Mouse (Mus musculus) adrenal gland, adult 2 months (tissue): Measurements from ENCODE around the gene Nr1i3. TPM values are rescaled to one million over a fixed set of nuclear protein-coding genes. Genes with fewer than 3 reads are reported as not detected.

ENCODE experiments used
- DNase-seq: peaks from one replicate; pipeline ENCODE4 v3.0.0; 2021
- long read RNA-seq: library from polyadenylated mRNA; stranded (forward); transcript quantifications from one replicate; pipeline ENCODE4 v2.0.0, GENCODE M21; 2021
- polyA plus RNA-seq: library from polyadenylated mRNA; depleted of rRNA; stranded (reverse); fragments of >200 nt; gene quantifications from 2 replicates; pipeline ENCODE4 v1.2.3, GENCODE M21; 2012; rRNA removed
- total RNA-seq, 2 experiments: library from RNA; stranded (reverse); gene quantifications; 2 replicates each; pipeline ENCODE4 v1.2.3; 2021

Gene Nr1i3
- under 1 TPM in 1 of 2 experiments, not detected in 1; 0.40 TPM for total RNA-seq
- not detected in 2 replicates for polyA plus RNA-seq
- long read RNA-seq: 0 reads

GRCm38 (mm10) chr1:171213801-171214496, at the start of gene Nr1i3:
TSS of gene Nr1i3 (plus strand) at chr1:171213970.
- no peak for DNase-seq

DNA sequence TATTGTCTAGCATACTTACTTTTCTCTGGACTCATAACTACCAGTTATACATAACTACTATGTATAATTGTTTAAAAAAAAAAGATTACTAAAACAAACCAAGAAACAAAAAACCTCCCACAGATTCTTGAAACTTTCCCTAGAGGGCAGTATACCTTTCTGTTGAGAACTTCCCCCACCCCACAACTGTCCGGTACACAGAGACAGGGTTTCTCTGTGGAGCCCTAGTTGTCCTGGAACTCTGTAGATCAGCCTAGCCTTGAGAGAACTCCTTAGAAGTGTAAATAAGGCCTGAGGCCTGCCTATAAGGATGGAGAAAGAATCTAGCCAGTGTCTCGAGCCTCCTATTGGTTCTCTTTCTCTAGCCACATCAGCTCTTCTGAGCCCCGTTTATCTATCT, 49.5 kb upstream of the Nr1i3 start:
- DNase-seq: no peak

- no peak for DNase-seq
Measured at GRCm38 (mm10) chr1:171165629-171166345, 48.0 kb upstream of the Nr1i3 start.

DNA sequence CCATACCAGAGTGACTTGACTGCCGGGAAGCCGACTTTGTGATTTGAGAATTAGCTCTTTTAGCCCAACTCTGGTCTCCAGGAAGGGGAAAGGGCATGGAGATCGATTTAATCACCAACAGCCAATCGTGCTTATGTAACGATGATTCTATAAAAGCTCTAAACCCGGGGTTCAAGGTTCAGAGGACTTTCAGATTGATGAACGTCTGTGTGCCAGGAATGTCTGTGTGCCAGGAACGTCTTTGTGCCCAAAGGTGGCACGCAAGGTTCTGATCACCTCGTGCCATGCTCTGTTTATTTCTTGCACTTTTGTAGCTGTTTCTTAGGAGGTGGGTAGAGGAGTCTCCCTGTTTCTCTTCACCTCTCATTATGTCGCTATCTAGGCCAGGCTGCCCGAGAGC, 44.9 kb upstream of the Nr1i3 start:
- DNase-seq: no peak

GRCm38 (mm10) chr1:171169913-171170312, 43.9 kb upstream of the Nr1i3 start:
- DNase-seq: no peak

- no peak for DNase-seq
Measured at GRCm38 (mm10) chr1:171171138-171171537, 42.6 kb upstream of the Nr1i3 start.

DNA sequence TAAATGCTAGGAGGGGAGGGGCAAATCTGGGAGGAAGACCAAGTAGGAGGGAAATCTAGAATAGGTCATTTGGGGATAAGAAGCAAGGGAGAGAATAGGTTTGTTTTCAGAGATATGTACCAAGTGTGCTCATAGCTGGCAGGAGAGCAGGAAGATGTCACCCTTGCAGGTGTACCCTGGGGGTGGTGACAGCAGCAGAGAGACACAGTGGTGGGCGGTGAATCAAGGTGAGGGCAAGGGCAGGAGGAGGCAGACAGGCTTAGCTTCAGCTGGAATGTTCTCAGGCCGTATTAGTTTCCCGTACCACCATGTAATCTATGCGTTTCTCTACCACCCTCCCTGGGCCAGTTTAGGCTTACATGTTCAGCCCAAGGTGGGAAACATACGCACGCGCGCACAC, 41.0 kb upstream of the Nr1i3 start:
- no peak for DNase-seq

- DNase-seq: no peak
Measured at GRCm38 (mm10) chr1:171179487-171180171, 34.1 kb upstream of the Nr1i3 start.

DNA sequence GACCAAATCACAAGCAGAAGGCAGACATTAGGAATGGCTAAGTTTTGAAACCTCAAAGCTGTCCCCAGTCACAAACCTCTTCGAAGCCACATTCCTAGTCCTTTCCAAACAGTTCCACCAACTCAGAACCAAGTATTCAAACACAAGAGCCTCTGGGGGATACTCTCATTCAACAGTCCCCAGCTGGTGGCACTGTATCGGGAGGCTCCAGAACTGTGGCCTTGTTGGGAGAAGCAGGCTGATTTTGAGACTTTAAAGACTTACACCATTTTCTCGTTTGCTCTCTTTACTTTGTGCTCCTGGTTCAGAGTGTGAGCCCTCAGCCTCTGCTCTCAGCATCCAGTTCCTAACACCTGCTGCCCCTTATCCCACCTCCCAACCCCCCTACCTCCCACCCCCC, 30.7 kb upstream of the Nr1i3 start:
- DNase-seq: no peak

DNA sequence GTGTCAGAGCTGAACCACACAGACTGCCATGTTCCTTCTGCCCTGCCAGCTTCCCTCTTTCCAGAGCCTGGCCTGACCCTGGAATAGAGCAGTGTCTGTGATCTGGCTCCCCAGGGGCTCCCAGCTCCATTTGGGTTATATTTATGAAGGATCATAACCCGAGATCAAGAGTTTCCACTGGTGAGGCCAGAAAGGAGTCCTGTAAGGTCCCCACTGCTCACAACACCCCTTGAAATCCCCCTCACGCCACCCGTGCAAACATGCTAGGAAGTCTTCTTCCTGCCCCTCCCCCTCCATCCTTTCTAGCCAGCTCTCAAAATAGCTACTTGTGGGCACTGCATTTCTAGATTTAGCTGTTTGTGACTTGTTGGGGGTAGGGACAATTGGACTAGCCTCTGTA, 30.1 kb upstream of the Nr1i3 start:
- DNase-seq: peak; percentile 27

DNA sequence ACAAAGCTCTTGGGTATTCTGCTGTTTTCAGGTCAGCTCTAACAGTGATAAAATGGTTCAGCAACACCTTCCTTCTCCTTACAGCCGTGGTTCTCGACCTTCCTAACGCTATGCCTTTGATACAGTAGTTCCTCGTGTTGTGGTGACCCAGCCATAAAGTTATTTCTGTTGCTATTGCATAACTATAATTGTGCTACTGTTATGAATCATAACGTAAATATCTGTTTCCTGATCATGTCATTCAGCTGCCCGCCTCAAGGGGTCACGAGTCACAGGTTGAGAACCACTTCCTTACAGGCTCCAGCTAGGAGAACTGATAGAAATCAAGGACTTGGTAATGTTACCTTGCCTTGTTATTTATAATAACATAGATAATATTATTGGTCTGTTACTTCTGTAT, 29.5 kb upstream of the Nr1i3 start:
- peak; percentile 60 for DNase-seq

GRCm38 (mm10) chr1:171185655-171186054, 28.1 kb upstream of the Nr1i3 start:
- DNase-seq: no peak

DNA sequence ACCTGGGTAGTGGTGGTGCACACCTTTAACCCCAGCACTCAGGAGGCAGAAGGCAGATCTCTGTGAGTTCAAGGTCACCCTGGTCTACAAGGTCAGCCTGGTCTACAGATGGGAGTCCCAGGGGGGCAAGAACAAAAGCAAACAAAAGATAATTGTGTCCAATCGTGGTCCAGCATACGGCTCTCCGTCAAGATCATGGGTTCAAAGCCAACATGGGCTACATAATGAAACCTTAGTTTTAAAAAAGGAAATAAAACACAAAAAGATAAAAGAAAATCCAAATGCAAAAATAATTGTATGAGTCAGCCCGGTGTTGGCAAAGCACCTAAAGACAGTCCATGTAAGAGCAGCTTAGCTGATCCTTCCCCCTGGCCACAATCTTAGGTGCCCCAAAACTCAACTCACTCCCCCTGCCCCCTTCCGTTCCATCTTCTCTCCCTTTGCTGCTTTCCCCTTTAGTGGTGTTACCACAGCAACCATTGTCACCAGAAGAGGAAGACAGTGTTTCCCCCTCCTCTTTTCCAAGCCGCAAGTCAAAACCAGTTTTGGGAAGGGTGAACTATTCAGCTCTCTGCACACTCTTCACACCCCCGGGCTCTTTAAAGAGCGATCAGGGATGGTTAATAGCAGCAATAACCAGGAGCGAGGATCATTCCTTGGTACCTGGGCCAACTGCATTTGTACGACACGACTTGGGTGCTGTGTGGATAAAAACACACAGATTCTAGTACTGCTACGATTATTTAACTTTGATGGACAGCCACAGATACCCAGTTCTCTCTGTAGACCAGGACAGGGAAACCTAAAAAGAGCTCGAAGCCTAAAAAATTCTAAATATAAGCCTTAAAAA, 25.7 kb upstream of the Nr1i3 start:
- DNase-seq: no peak

DNA sequence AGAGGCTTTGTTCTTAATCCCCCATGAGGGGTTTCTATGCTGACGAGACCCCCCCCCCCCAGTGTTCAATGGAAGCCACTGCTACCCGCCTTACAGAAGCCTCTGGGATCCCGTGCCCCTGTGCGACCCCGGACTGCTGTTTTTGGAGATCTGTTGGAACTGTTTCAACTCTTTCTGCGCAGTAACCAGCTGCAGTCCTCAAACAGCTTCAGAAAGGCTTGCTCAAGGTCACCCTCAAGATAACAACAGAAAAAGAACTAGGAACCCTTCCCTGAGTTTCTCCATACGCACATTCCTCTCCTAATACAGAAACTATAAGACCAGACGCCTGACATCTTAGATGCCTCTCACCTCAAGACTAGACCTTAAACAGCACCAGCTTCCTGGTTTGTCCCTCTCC, 24.7 kb upstream of the Nr1i3 start:
- peak; percentile 38 for DNase-seq

GRCm38 (mm10) chr1:171189476-171190114, 24.2 kb upstream of the Nr1i3 start:
- peak; percentile 28 for DNase-seq

- DNase-seq: no peak
Measured at GRCm38 (mm10) chr1:171190832-171191231, 22.9 kb upstream of the Nr1i3 start.

DNA sequence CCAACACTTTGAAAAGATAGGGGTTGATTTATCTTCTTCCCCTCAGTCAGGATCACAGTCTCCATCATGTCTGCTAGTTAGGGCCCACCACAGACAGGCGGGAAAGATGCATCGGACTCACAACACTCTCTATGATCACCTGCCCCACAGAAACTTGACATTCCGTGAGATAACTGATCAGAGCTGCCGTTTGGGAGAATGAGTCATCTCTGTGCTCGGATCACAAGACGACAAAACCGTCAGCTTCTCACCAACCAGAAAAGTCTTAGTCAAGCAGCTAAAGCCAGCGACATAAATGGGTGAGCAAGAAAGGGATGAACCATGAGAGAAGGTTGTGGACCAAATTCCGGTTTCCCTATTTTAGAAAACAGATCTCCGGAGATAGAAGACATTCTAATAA, 21.5 kb upstream of the Nr1i3 start:
- DNase-seq: peak; percentile 30

GRCm38 (mm10) chr1:171193093-171193840, 20.5 kb upstream of the Nr1i3 start:
- peak; percentile 41 for DNase-seq

GRCm38 (mm10) chr1:171193911-171194830, 19.6 kb upstream of the Nr1i3 start:
- no peak for DNase-seq
